Mouse (Mus musculus) CH12F3 (cell line): Measurements from ENCODE around the gene Ccdc71.

Experiments
- in situ Hi-C: fragments of 300-500 bp; cut with MboI; formaldehyde crosslinking; loops from 2 replicates; pipeline ENCODE4 v1.14.3; 2020; ENCODE audit warnings: low sequenced_read_pairs

The Ccdc71 gene

GRCm38 (mm10) chr9:108489702-108490558 lies 29.6 kb downstream of the Ccdc71 start:
- in situ Hi-C loops, result no loop called here

- in situ Hi-C loops, result no loop called here
These were observed 30.4 kb downstream of the Ccdc71 start, which contains the start of gene Usp19 for GRCm38 (mm10) chr9:108490559-108491285. TSS of gene Usp19 (plus strand) at chr9:108490602.

- in situ Hi-C loops, result no loop called here
These were observed 30.9 kb downstream of the Ccdc71 start for GRCm38 (mm10) chr9:108491286-108491580.

GRCm38 (mm10) chr9:108492043-108492750 lies 31.9 kb downstream of the Ccdc71 start:
- in situ Hi-C loops, result no loop called here

- in situ Hi-C loops, result no loop called here
These were observed 32.9 kb downstream of the Ccdc71 start for GRCm38 (mm10) chr9:108493246-108493645.

GRCm38 (mm10) chr9:108494146-108494825 lies 34.0 kb downstream of the Ccdc71 start:
- in situ Hi-C loops, result no loop called here

GRCm38 (mm10) chr9:108494905-108495304 lies 34.6 kb downstream of the Ccdc71 start:
- in situ Hi-C loops, result no loop called here

GRCm38 (mm10) chr9:108499231-108499630 lies 38.9 kb downstream of the Ccdc71 start:
- in situ Hi-C loops, result no loop called here

GRCm38 (mm10) chr9:108499943-108500342 lies 39.6 kb downstream of the Ccdc71 start:
- in situ Hi-C loops, result no loop called here

- in situ Hi-C loops, result no loop called here
These were observed 46.6 kb downstream of the Ccdc71 start for GRCm38 (mm10) chr9:108506901-108507300.

- in situ Hi-C loops, result no loop called here
These were observed 47.5 kb downstream of the Ccdc71 start, which contains the start of gene Qars for GRCm38 (mm10) chr9:108507619-108508434. TSS of gene Qars (plus strand) at chr9:108507706.

GRCm38 (mm10) chr9:108508776-108509175 lies 48.4 kb downstream of the Ccdc71 start:
- in situ Hi-C loops, result no loop called here
